Comparison of ENCODE assay signal across 11 mouse cellular contexts in the genomic region with DNA sequence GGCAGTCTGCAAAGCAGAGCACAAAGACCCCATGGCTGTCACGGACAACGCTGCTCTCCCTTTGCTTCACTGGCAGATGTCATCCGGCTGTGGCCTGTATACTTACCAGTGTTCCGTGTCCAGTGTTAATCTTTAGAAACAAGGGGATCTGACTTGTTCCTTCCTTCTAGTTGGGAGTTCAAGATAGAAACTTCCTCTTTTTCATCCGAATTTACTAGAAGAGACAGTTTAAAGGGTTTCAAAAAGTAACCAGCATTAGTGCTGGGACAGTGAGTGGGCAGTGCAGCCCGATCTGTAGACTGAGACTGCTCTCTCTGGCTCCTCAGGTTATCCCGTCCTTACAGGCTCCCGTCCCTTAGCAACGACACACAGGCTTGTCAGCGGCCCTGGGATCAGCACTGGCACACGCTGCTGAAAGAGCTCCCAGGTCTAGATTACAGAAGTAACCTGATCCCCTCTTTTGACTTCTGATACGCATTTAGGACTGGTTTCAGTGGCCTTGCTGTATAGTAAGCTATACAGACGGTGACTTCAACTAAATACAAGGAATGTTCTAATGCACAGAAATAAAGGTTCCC. TPM values are rescaled to one million over a fixed set of nuclear protein-coding genes. Genes with fewer than 3 reads are reported as not detected.
DNase-seq lines count a peak whose midpoint lies in the region; ATAC-seq lines count a peak whose summit lies in the region.
"Had no signal": no experiment of that assay in that cellular context is flagged by ENCODE, and none has a peak within 500 bp of the region (broad histone marks: within the 10 kb centered on the region; RNA-seq: fewer than 3 reads in every experiment).

No protein-coding gene starts in this region.

- 65% methylated on average over 13 of the region's 13 CpGs for WGBS in kidney, embryonic 16.5 days
- 5% methylated on average over 13 of the region's 13 CpGs for WGBS in macrophage (ENCODE audit: missing documents)

- no peak for DNase-seq in kidney, postnatal 25 days
- peak; percentile 20 to 42 for DNase-seq in heart, postnatal 14 days
- no peak for DNase-seq in left cerebral cortex, postnatal 36 days (ENCODE audit: low spot score in 2 of 2)
- DNase-seq in kidney, postnatal 36 days: no peak
- no peak for DNase-seq in kidney, postnatal 10 days
- DNase-seq: cerebellum, adult 8-10 months; gastrocnemius, postnatal 14 days had no signal

- no peaks in the 10 kb centered on the region for H3K79me2 ChIP-seq in macrophage (ENCODE audit: inconsistent target)

- H3K9ac ChIP-seq in kidney, embryonic 16.5 days (replicated peaks; ENCODE audit: low read length): no peak overlapping the region
- H3K9ac ChIP-seq: embryonic facial prominence, embryonic 15.5 days had no signal

- no peaks in the 10 kb centered on the region for H3K27me3 ChIP-seq in kidney, embryonic 16.5 days (ENCODE audit: insufficient read depth, low read length)
- H3K27me3 ChIP-seq: embryonic facial prominence, embryonic 15.5 days had no signal

- peaks cover 55% of the 10 kb centered on the region for H3K36me3 ChIP-seq in kidney, embryonic 16.5 days (ENCODE audit: insufficient read depth, low read length)
- no peaks in the 10 kb centered on the region for H3K36me3 ChIP-seq in macrophage (ENCODE audit: inconsistent target)

- H3K27ac ChIP-seq in kidney, embryonic 16.5 days (ENCODE audit: low read length): 0 out of 2 replicates have a peak overlapping the region, but pooled peaks have one; percentile 16
- peak overlapping the region; percentile 84 for H3K27ac ChIP-seq in brown adipose tissue, adult 24 weeks (replicated peaks; ENCODE audit: low read depth, low read length)
- H3K27ac ChIP-seq in macrophage: peak overlapping the region; percentile 93
- H3K27ac ChIP-seq: embryonic facial prominence, embryonic 15.5 days had no signal

- intact Hi-C loops in heart, postnatal 14 days (cut with DNase I): loop anchor here (2.0 kb wide), 1 partner anchor 231 kb away; no protein-coding TSS in a partner anchor
- intact Hi-C loops in left cerebral cortex, postnatal 36 days (cut with DNase I): no loop called here

- H3K9me3 ChIP-seq in kidney, embryonic 16.5 days (ENCODE audit: low read length): no peaks in the 10 kb centered on the region
- H3K9me3 ChIP-seq: embryonic facial prominence, embryonic 15.5 days had no signal

- H3K4me1 ChIP-seq in kidney, embryonic 16.5 days (ENCODE audit: insufficient read depth, low read length): peaks cover 7% of the 10 kb centered on the region; the same call in 1 of the 2 replicates
- peaks cover 11% of the 10 kb centered on the region for H3K4me1 ChIP-seq in brown adipose tissue, adult 24 weeks (ENCODE audit: control insufficient read depth, insufficient read depth, insufficient read length, low read length)

- ATAC-seq in kidney, embryonic 16.5 days (ENCODE audit: low FRiP score, low TSS enrichment): no peak

- H3K4me2 ChIP-seq in kidney, embryonic 16.5 days (replicated peaks; ENCODE audit: low read depth, low read length): no peak overlapping the region
- H3K4me2 ChIP-seq: embryonic facial prominence, embryonic 15.5 days had no signal

- no peak overlapping the region for H3K4me3 ChIP-seq in kidney, embryonic 16.5 days (ENCODE audit: low read length)
- H3K4me3 ChIP-seq in brown adipose tissue, adult 24 weeks (ENCODE audit: insufficient read depth, low read depth, low read length): no peak overlapping the region
- H3K4me3 ChIP-seq in macrophage (ENCODE audit: inconsistent target): no peak overlapping the region
- H3K4me3 ChIP-seq: embryonic facial prominence, embryonic 15.5 days had no signal

RNA-seq across cellular contexts. Expression of gene Cdc6, which starts 9.9 kb away (rescaled TPM):
- 36.2 and 38.6 TPM in 2 replicates for polyA plus RNA-seq in kidney, embryonic 16.5 days (2015; fragmentation: Nextera tagmentation; extraction: Ambion mirVana)
- 0.28 and 1.7 TPM in 2 replicates for polyA plus RNA-seq in brown adipose tissue, adult 24 weeks (2012; ENCODE audit: insufficient read depth, insufficient read length, missing spikeins)
- total RNA-seq in heart, postnatal 14 days (2021): 1 to 10 TPM in 1 of 2 experiments, under 1 TPM in 1; 0.72 to 2.2 TPM
- total RNA-seq in macrophage (2018; cell fraction: chromatin; rRNA removed): 1 to 10 TPM in 20 of 26 experiments, under 1 TPM in 6; 0.25 to 5.5 (median 2.3) TPM
- 1 to 10 TPM in 22 of 26 experiments, under 1 TPM in 4; 0.57 to 2.4 (median 1.4) TPM for total RNA-seq in macrophage (2018; cell fraction: cytosol; rRNA removed)
- 10 to 100 TPM in 1 of 26 experiments, 1 to 10 TPM in 23, under 1 TPM in 2; 0.58 to 22.6 (median 1.7) TPM for total RNA-seq in macrophage (2018; cell fraction: nucleus; rRNA removed)
- 0.70 to 13.4 TPM (median 2.2 TPM) in 3 replicates for polyA plus RNA-seq in macrophage (2018)
- under 1 TPM; 0.39 to 0.47 TPM for total RNA-seq in left cerebral cortex, postnatal 36 days (2021)

RNA-seq across cellular contexts. Expression of gene Rara, which starts 10.1 kb away (rescaled TPM):
- 31.4 and 32.5 TPM in 2 replicates for polyA plus RNA-seq in kidney, embryonic 16.5 days (2015; fragmentation: Nextera tagmentation; extraction: Ambion mirVana)
- 3.2 and 5.5 TPM in 2 replicates for polyA plus RNA-seq in brown adipose tissue, adult 24 weeks (2012; ENCODE audit: insufficient read depth, insufficient read length, missing spikeins)
- 10 to 100 TPM; 17.9 to 21.6 TPM for total RNA-seq in heart, postnatal 14 days (2021)
- 10 to 100 TPM in 20 of 26 experiments, 1 to 10 TPM in 6; 7.0 to 27.6 (median 17.2) TPM for total RNA-seq in macrophage (2018; cell fraction: chromatin; rRNA removed)
- total RNA-seq in macrophage (2018; cell fraction: cytosol; rRNA removed): 10 to 100 TPM in 24 of 26 experiments, 1 to 10 TPM in 2; 7.8 to 33.7 (median 21.0) TPM
- total RNA-seq in macrophage (2018; cell fraction: nucleus; rRNA removed): 10 to 100 TPM in 24 of 26 experiments, 1 to 10 TPM in 2; 6.3 to 35.2 (median 17.9) TPM
- polyA plus RNA-seq in macrophage (2018): 13.3 to 17.5 TPM (median 13.4 TPM) in 3 replicates
- total RNA-seq in left cerebral cortex, postnatal 36 days (2021): 10 to 100 TPM; 10.5 to 11.6 TPM

RNA-seq across cellular contexts. Expression of gene Wipf2, which starts 54.1 kb away (rescaled TPM):
- polyA plus RNA-seq in kidney, embryonic 16.5 days (2015; fragmentation: Nextera tagmentation; extraction: Ambion mirVana): 5.4 and 5.9 TPM in 2 replicates
- 5.2 and 5.8 TPM in 2 replicates for polyA plus RNA-seq in brown adipose tissue, adult 24 weeks (2012; ENCODE audit: insufficient read depth, insufficient read length, missing spikeins)
- total RNA-seq in heart, postnatal 14 days (2021): 10 to 100 TPM in 1 of 2 experiments, 1 to 10 TPM in 1; 8.2 to 10.6 TPM
- total RNA-seq in macrophage (2018; cell fraction: chromatin; rRNA removed): 10 to 100 TPM in 23 of 26 experiments, 1 to 10 TPM in 3; 7.3 to 30.5 (median 19.3) TPM
- 10 to 100 TPM; 15.1 to 25.6 (median 21.0) TPM for total RNA-seq in macrophage (2018; cell fraction: cytosol; rRNA removed)
- 10 to 100 TPM; 13.2 to 33.3 (median 22.7) TPM for total RNA-seq in macrophage (2018; cell fraction: nucleus; rRNA removed)
- 11.1 to 18.1 TPM (median 11.5 TPM) in 3 replicates for polyA plus RNA-seq in macrophage (2018)
- total RNA-seq in left cerebral cortex, postnatal 36 days (2021): 10 to 100 TPM; 67.4 to 74.6 TPM

Comparison
In these comparisons a context has a peak if more than half of its experiments do, and no peak if none do; other contexts are left out.
1. H3K27ac ChIP-seq: peak in every context shown above with its lines; median percentile 93 in macrophage; 84 in brown adipose tissue, adult 24 weeks; 16 in kidney, embryonic 16.5 days.
2. DNase-seq: peak in heart, postnatal 14 days (2 of 2); none in kidney, postnatal 25 days (0 of 2), left cerebral cortex, postnatal 36 days (0 of 2), kidney, postnatal 36 days (0 of 2) and kidney, postnatal 10 days (single experiment).